Mouse (Mus musculus): ENCODE results near the gene Acot9.

- no peak for TF ChIP-seq CTCF (IDR thresholded peaks at IDR 0.05; ENCODE audit: borderline replicate concordance, extremely low read depth, insufficient read depth, insufficient read length)
- no peak for TF ChIP-seq POLR2A (IDR thresholded peaks at IDR 0.05; ENCODE audit: borderline replicate concordance, extremely low read depth, insufficient read depth, insufficient read length, poor library complexity, severe bottlenecking)
These were observed 47.7 kb upstream of the Acot9 start for GRCm38 (mm10) chrX:155214291-155215136.

Measured in brain, embryonic 14.5 days (tissue).